Mouse (Mus musculus): ENCODE data around the gene Klhl29.

Gene Klhl29

GRCm38 (mm10) chr12:5375616-5376461 lies at the start of gene Klhl29:
Klhl29 (minus strand) TSS chr12:5375682.
- no peak for DNase-seq (ENCODE audit: low read depth)

DNA sequence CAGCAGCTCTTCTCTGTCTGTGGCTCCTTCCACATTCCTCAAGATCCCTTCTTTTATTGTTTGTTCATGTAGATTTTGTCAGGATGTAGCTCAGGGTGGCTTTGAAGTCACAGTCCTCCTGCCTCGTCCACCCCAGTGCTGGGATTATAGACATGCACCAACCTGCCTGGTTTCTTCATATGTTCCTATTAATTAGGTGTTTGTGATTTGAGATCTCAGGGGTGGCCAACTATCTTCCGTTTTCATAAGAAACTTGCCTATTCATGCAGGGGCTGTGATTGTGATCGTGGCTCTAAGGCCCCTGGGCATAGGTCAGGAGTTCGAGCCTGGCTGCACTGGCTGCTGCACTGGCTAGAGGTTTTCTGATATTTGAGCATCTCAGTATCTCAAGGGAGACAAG lies 49.8 kb upstream of the Klhl29 start:
- DNase-seq (ENCODE audit: low read depth), result no peak

DNA sequence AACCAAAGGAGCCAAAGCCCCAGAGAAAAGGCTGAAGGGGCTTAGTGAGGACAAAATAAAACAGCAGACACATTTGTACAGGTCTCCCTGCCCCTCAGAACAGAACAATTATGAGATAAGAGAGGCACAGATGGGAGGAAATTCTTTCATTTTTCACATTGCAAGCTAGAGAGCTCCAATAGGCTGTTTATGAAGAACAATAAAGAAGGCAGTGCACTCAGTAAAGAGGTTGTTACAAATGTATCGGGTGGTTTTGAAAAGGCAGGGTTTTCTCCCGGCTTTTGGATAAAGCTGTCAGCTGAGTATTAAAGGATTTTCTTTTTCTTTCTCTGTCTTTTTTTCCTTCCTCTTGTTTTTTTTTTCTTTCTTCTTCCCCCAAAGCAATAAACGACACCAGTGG lies 40.3 kb upstream of the Klhl29 start:
- DNase-seq (ENCODE audit: low read depth), result no peak

- DNase-seq (ENCODE audit: low read depth), result no peak
These were observed 38.5 kb upstream of the Klhl29 start for GRCm38 (mm10) chr12:5413976-5414375.

- DNase-seq (ENCODE audit: low read depth), result no peak
These were observed 36.5 kb upstream of the Klhl29 start for GRCm38 (mm10) chr12:5411761-5412537.

DNA sequence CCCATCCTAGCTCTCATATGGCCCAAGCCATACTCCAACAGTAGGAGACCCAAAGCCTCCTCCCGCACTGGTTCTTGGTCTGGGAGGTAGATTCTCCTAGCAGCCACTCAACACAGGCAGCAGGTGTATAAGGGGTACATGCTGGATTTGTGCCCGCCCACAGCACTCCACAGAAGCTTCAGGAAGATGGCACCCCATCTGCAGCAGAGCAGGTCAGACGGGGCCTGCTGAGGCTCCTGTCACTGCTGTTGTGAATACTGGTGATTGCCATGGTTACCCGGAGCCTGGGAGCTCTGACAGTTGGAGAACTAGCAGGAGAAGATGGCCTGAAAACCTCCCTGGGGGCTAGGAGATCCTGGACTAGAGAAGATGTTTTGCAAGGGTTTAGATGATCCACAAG lies 35.9 kb upstream of the Klhl29 start:
- no peak for DNase-seq (ENCODE audit: low read depth)

DNA sequence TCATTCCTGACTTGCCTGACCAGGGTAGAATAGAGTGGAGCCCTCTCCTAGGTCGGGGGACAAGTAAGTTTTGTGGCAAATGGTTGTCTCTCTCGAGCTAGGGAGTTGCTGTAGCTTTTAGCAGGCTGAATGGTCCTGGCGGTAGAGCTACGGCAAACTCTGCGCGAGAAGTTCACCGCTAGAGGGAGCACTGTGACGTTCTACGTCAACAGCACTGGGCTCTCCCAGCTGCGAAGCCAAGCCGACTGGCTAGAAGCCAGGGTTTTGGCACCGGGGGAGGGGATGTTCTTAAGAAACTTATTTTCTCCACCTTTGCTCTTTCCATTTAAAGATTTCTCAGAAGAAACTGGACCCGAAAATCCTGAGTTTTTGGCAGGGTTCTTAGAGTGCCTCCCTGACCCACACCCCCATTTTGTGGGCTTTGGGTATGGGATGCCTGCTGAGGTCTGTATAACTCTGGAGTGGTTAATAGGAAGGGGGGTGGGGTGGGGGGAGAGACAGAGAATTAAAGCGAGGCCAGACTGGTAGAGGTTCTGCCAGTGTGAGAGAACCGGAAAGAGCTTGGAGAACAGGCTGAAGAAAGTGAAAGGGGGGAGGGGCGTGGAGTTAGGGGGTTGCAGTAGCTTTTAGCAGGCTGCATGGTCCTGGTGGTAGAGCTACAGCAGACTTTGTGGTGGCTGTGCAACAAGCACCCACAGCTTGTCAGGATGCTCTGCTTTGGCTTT lies 35.1 kb upstream of the Klhl29 start:
- DNase-seq (ENCODE audit: low read depth), result no peak

DNA sequence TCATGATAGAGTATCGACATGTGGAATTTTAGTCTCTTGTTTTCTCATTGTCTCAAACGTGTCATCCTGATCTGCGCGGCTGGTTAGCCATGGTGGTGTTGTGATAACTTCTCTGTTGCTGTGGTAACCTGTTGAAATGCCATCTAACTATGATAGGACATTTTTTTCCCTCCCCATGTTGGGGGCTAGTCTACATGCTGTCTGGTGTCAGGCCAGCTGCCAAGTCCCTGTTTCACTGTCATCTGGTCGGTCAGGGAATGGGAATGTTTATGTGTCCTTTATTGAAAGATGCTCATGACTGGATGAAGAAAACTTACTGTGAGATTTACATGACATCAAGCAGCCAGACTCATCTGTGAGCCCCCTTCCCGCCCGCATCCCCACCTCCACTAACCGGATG lies 31.7 kb upstream of the Klhl29 start:
- DNase-seq (ENCODE audit: low read depth), result no peak

DNA sequence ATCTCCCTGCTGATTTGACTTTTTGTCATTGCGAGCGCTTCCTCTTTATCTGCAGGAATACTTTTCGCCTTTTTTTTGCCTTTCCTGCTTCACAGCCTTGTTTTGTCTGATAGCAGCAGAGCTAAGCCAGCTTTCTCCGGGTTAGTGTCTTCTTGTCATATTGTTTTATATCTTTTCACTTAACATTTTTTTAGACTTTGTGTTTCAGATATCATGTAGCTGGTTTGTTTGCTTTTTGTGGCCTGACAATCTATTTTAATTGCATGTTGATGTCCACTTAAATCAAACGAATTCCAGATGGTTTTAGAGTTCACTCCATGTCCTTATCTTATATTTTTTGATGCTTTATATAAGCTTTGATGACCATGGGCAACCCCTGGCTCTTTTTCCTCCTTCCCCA lies 21.9 kb upstream of the Klhl29 start:
- DNase-seq (ENCODE audit: low read depth), result no peak

GRCm38 (mm10) chr12:5395188-5395587 lies 19.7 kb upstream of the Klhl29 start:
- no peak for DNase-seq (ENCODE audit: low read depth)

- DNase-seq (ENCODE audit: low read depth), result no peak
These were observed 11.6 kb upstream of the Klhl29 start for GRCm38 (mm10) chr12:5387112-5387511.

- no peak for DNase-seq (ENCODE audit: low read depth)
These were observed 11.2 kb upstream of the Klhl29 start for GRCm38 (mm10) chr12:5386688-5387087.

DNA sequence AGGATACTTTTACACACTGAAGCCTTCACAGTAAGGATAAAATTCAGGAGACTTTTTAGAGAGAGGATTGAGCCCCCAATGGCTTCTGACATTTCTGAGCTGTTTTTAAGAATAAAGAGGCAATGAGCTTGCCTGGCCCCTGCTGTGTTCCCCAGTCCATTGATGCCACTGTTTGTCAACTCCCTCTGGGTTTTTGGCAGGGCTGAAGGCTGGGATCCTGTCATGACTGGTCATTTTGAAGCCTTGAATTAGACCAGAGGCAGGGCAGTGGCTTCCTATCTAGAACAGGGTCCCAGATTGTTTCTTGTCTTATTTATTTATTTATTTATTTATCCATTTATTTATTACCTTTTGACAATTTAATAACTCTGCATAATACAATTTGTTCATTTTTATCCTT lies 6.2 kb upstream of the Klhl29 start:
- DNase-seq (ENCODE audit: low read depth), result no peak

DNA sequence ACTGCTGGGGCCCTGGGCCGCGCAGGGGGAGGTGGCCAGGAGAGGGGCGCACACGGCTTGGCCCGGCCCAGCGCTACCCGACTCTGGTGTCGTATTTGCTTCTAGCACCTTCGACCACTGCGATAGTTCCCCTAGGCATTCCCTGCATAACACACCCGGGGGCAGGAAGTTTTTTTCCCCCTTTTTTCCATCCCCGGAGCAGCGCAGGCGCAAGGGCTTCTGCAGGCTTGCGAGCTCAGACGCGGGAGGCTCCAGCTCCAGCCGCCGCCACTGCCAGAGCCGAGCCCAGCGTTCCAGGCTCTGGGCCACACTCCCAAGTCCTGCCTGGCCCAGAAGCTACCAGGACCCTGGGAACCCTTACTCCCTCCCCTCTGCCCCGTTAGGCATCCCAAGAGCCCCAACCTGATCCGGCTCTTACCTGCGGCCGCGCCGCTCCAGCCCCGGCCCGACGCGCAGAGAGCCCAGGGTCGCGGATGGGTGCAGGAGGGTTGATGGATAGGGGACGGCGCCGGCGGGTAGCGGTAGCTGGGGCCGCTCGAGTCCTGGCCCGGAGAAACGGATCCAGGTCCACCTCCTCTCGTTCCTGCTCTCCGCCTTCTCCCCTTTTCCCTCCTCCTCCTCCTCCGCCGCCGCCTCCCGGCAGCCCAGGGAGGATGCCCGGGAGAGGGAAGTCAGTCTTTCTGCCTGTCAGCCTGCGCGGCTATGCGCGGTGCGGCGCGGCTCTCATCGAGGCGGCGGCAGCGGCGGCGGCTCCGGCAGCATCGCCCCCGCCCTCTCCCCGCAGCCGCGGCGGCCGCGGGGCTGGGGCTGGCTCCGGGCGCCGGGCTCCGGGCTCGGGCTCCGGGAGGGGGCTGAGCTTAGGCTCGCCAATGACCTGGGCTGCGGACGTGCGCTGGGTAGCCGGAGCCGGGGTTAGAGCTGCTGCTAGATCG lies 532 bp downstream of the Klhl29 start:
- no peak for DNase-seq (ENCODE audit: low read depth)

DNA sequence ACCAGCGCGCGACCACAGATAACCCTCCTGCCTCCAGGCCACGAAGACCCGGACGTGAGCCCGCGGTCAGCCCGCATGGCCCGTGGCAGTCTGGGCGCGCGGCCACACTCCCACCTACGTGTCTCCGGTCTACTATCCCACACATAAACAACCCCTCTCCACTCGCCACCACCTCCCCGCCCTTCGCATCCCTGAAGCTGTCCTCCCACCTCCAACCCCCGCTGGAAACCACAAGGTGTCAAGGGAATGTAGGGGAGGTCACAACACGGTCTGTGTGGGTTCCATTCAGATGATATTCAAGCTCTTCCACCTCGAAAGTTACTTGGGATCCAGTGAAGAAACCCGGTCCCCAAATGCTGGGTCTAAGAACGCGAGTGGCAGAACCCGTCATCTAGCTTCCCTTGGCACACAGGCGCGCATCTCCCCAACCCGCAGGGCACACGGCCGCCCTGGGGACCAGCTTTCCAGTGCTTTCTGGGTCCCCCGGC lies 1.2 kb downstream of the Klhl29 start:
- DNase-seq (ENCODE audit: low read depth), result no peak

- no peak for DNase-seq (ENCODE audit: low read depth)
These were observed 1.8 kb downstream of the Klhl29 start for GRCm38 (mm10) chr12:5373641-5374195.

DNA sequence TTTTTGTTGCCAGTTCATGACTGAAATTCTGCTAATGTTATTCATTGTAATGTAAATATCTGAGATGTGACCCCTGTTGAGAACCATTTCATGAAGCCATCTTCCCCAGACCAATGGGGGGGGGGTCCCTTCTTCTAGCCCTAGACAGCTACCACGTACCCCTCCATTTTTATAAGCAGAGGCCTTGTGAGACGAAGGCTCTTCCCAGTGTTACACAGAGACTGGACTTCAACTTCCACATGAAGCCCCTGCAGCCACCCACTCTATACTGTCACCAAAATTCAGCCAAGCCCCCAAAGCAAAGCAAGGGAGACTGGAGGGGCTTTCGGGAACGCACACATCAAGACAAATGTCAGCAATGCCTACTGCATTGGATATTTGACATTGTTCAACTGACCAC lies 6.1 kb downstream of the Klhl29 start:
- DNase-seq (ENCODE audit: low read depth), result no peak

DNA sequence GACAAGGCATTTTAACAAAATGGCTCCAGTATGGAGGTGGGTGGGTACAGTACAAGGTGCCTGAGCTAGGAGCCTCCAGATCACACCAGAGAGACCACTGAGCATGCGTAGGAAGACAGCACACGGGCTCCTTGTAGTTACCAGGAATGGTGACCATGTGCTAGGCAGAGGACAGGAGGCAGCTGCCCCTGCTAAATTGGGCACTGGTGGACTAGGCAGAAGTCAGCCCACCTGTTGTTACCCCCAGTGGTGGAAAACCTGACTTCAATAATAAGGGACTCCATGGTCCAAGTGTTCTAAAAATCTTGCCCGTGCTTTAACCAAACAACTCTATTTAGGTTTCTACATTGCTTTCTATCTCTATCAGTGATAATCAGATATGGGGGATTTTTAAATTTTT lies 10.6 kb downstream of the Klhl29 start:
- DNase-seq (ENCODE audit: low read depth), result no peak

GRCm38 (mm10) chr12:5363961-5364634 lies 11.4 kb downstream of the Klhl29 start:
- DNase-seq (ENCODE audit: low read depth), result no peak

DNA sequence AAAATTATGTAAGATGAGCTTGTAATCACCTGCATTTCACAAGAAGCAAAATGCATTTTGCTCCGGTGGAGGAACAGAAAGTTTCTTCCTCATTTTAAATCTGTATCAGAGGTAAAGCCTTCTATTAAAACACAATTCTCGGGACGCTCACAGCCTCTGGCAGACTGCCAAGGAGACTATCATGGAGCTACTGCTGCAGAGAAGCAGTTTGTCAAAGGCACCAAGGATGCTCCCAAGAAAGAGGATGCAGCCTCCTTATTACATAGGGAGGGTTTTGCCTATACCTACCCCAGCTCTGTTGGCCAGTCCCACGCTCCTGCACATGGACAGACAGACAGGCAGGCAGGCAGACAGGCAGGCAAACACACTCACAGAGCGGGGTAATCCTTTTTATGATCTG lies 16.4 kb downstream of the Klhl29 start:
- DNase-seq (ENCODE audit: low read depth), result no peak

GRCm38 (mm10) chr12:5358497-5358896 lies 17.0 kb downstream of the Klhl29 start:
- DNase-seq (ENCODE audit: low read depth), result no peak
